Mouse (Mus musculus) stomach, embryonic 16.5 days (tissue): Measurements from ENCODE around the gene Ntm. TPM values are rescaled to one million over a fixed set of nuclear protein-coding genes. Genes with fewer than 3 reads are reported as not detected.

ENCODE experiments used
- ATAC-seq: fragments of 200-750 bp; cut with Nextera tagmentation; 2 replicates; pipeline ENCODE4 v1.8.0; 2017; ENCODE audit warnings: moderate number of reproducible peaks, moderate TSS enrichment; ENCODE audit not compliant: insufficient read depth, low FRiP score
- H3K27ac ChIP-seq: fragments of 300-500 bp; sonication (generic); 2 replicates; pipeline ENCODE4 v1.5.1; 2014; ENCODE audit warnings: low read length
- H3K27me3 ChIP-seq: fragments of 300-500 bp; sonication (generic); 2 replicates; pipeline ENCODE4 v1.6.1; 2014; ENCODE audit warnings: low read length, control low read depth, mixed read lengths; ENCODE audit not compliant: control insufficient read depth, insufficient read depth
- H3K36me3 ChIP-seq: fragments of 300-500 bp; sonication (generic); 2 replicates; pipeline ENCODE4 v1.6.1; 2014; ENCODE audit warnings: low read length; ENCODE audit not compliant: control insufficient read depth, insufficient read depth
- H3K4me1 ChIP-seq: fragments of 300-500 bp; sonication (generic); 2 replicates; pipeline ENCODE4 v1.6.1; 2014; ENCODE audit warnings: low read length, control low read depth, mixed read lengths; ENCODE audit not compliant: control insufficient read depth, insufficient read depth
- H3K4me2 ChIP-seq: fragments of 300-500 bp; sonication (generic); 2 replicates; pipeline ENCODE4 v1.6.1; 2014; ENCODE audit warnings: low read depth, low read length, mixed read lengths
- H3K4me3 ChIP-seq: fragments of 300-500 bp; sonication (generic); replicated peaks from 2 replicates; pipeline ENCODE4 v1.5.1; 2014; ENCODE audit warnings: mild to moderate bottlenecking, low read length
- H3K9ac ChIP-seq: fragments of 300-500 bp; sonication (generic); 2 replicates; pipeline ENCODE4 v1.6.1; 2014; ENCODE audit warnings: low read length
- H3K9me3 ChIP-seq: fragments of 300-500 bp; sonication (generic); replicated peaks from 2 replicates; pipeline ENCODE4 v1.6.1; 2016; ENCODE audit warnings: low read length, control low read depth; ENCODE audit not compliant: control insufficient read depth
- WGBS: fragments of 180-500 bp; shearing (Covaris S2); extraction: QIAGEN DNeasy Blood & Tissue Kit; methylation state at CpG from one replicate; pipeline ENCODE4 v1.1.7; 2014; 5-methylcytosine and 5-hydroxymethylcytosine counted together
- polyA plus RNA-seq: library from polyadenylated mRNA; unstranded; fragments of >200 nt; fragmentation: Nextera tagmentation; extraction: Ambion mirVana; gene quantifications from 2 replicates; pipeline ENCODE4 v1.2.1, GENCODE M21; 2015

The Ntm gene
- polyA plus RNA-seq, 1 experiment from 2014 or later: 15.0 TPM

- H3K4me3 ChIP-seq: no peak overlapping the region
- H3K27me3 ChIP-seq: no peaks in the 10 kb centered on the region
- no peak overlapping the region for H3K9ac ChIP-seq
- H3K4me1 ChIP-seq: no peaks in the 10 kb centered on the region
- ATAC-seq: no peak
- H3K9me3 ChIP-seq: no peaks in the 10 kb centered on the region
- no peak overlapping the region for H3K4me2 ChIP-seq
- 77% methylated on average over 4 of the region's 4 CpGs for WGBS
- no peaks in the 10 kb centered on the region for H3K36me3 ChIP-seq
- H3K27ac ChIP-seq: no peak overlapping the region
These were observed 172.9 kb downstream of the Ntm start for GRCm38 (mm10) chr9:29790017-29790416.

GRCm38 (mm10) chr9:29788855-29789254 is 174.1 kb downstream of the Ntm start:
- ATAC-seq: no peak
- Histone ChIP-seq H3K9me3 (no peaks in the 10 kb centered on the region), H3K4me3 (no peak overlapping the region), H3K36me3 (no peaks in the 10 kb centered on the region), H3K9ac (no peak overlapping the region), H3K27ac (no peak overlapping the region), H3K27me3 (no peaks in the 10 kb centered on the region), H3K4me2 (no peak overlapping the region), H3K4me1 (no peaks in the 10 kb centered on the region)
- 77% methylated on average over 9 of the region's 9 CpGs for WGBS

GRCm38 (mm10) chr9:29787408-29787807 is 175.5 kb downstream of the Ntm start:
- no peaks in the 10 kb centered on the region for H3K4me1 ChIP-seq
- no peak overlapping the region for H3K4me3 ChIP-seq
- no peaks in the 10 kb centered on the region for H3K27me3 ChIP-seq
- no peak overlapping the region for H3K9ac ChIP-seq
- 51% methylated on average over 4 of the region's 4 CpGs for WGBS
- no peaks in the 10 kb centered on the region for H3K9me3 ChIP-seq
- ATAC-seq: no peak
- no peak overlapping the region for H3K27ac ChIP-seq
- H3K4me2 ChIP-seq: no peak overlapping the region
- H3K36me3 ChIP-seq: no peaks in the 10 kb centered on the region

GRCm38 (mm10) chr9:29782697-29783096 is 180.2 kb downstream of the Ntm start:
- WGBS: 81% methylated on average over 4 of the region's 4 CpGs
- H3K4me1 ChIP-seq: no peaks in the 10 kb centered on the region

GRCm38 (mm10) chr9:29779739-29780138 is 183.2 kb downstream of the Ntm start:
- no peaks in the 10 kb centered on the region for H3K9me3 ChIP-seq

More at GRCm38 (mm10) chr9:29782697-29783096, 180.2 kb downstream of the Ntm start:
- H3K9ac ChIP-seq: no peak overlapping the region
- no peaks in the 10 kb centered on the region for H3K36me3 ChIP-seq
- no peak overlapping the region for H3K4me2 ChIP-seq
- H3K27me3 ChIP-seq: no peaks in the 10 kb centered on the region
- H3K4me3 ChIP-seq: no peak overlapping the region
- H3K9me3 ChIP-seq: no peaks in the 10 kb centered on the region
- no peak overlapping the region for H3K27ac ChIP-seq
- no peak for ATAC-seq

GRCm38 (mm10) chr9:29776951-29777350 is 186.0 kb downstream of the Ntm start:
- no peaks in the 10 kb centered on the region for H3K36me3 ChIP-seq
- no peaks in the 10 kb centered on the region for H3K27me3 ChIP-seq
- ATAC-seq: no peak
- H3K27ac ChIP-seq: no peak overlapping the region
- 88% methylated on average over 3 of the region's 3 CpGs for whole genome bisulfite sequencing
- H3K4me3 ChIP-seq: no peak overlapping the region
- H3K9ac ChIP-seq: no peak overlapping the region
- H3K9me3 ChIP-seq: no peaks in the 10 kb centered on the region
- H3K4me2 ChIP-seq: no peak overlapping the region
- H3K4me1 ChIP-seq: no peaks in the 10 kb centered on the region

More at GRCm38 (mm10) chr9:29779739-29780138, 183.2 kb downstream of the Ntm start:
- no peak for ATAC-seq
- Histone ChIP-seq H3K4me2 (no peak overlapping the region), H3K27me3 (no peaks in the 10 kb centered on the region), H3K27ac (no peak overlapping the region), H3K4me3 (no peak overlapping the region), H3K36me3 (no peaks in the 10 kb centered on the region), H3K9ac (no peak overlapping the region), H3K4me1 (no peaks in the 10 kb centered on the region)
- WGBS: 78% methylated on average over 7 of the region's 7 CpGs

GRCm38 (mm10) chr9:29776542-29776941 is 186.4 kb downstream of the Ntm start:
- Histone ChIP-seq H3K4me3 (no peak overlapping the region), H3K36me3 (no peaks in the 10 kb centered on the region), H3K4me2 (no peak overlapping the region), H3K4me1 (no peaks in the 10 kb centered on the region), H3K9ac (no peak overlapping the region), H3K27me3 (no peaks in the 10 kb centered on the region), H3K27ac (no peak overlapping the region), H3K9me3 (no peaks in the 10 kb centered on the region)
- ATAC-seq: no peak
- WGBS: 67% methylated on average over 4 of the region's 4 CpGs

GRCm38 (mm10) chr9:29776030-29776429 is 186.9 kb downstream of the Ntm start:
- Histone ChIP-seq H3K27ac (no peak overlapping the region), H3K36me3 (no peaks in the 10 kb centered on the region), H3K27me3 (no peaks in the 10 kb centered on the region), H3K9ac (no peak overlapping the region), H3K4me1 (no peaks in the 10 kb centered on the region; the same call in 1 of the 2 replicates), H3K9me3 (no peaks in the 10 kb centered on the region), H3K4me3 (no peak overlapping the region), H3K4me2 (no peak overlapping the region)
- no peak for ATAC-seq
- 88% methylated on average over 4 of the region's 4 CpGs for WGBS

- no peak overlapping the region for H3K4me3 ChIP-seq
- no peaks in the 10 kb centered on the region; the same call in 1 of the 2 replicates for H3K4me1 ChIP-seq
- no peak overlapping the region for H3K27ac ChIP-seq
- no peak overlapping the region for H3K4me2 ChIP-seq
- WGBS: 69% methylated on average over 11 of the region's 11 CpGs
- H3K27me3 ChIP-seq: no peaks in the 10 kb centered on the region
- H3K9ac ChIP-seq: no peak overlapping the region
- H3K36me3 ChIP-seq: no peaks in the 10 kb centered on the region
- no peaks in the 10 kb centered on the region for H3K9me3 ChIP-seq
- ATAC-seq: no peak
These were observed 190.1 kb downstream of the Ntm start for GRCm38 (mm10) chr9:29772625-29773388.
